Comparison of ENCODE assay signal across 23 mouse cellular contexts in genomic region chr11:44881056-44881683, GRCm38 (mm10).
DNase-seq lines count a peak whose midpoint lies in the region; ATAC-seq lines count a peak whose summit lies in the region.
"Had no signal": no experiment of that assay in that cellular context is flagged by ENCODE, and none has a peak within 500 bp of the region (broad histone marks: within the 10 kb centered on the region; RNA-seq: fewer than 3 reads in every experiment).

No protein-coding gene starts in this region.

- H3K27ac ChIP-seq in forebrain, embryonic 11.5 days (ENCODE audit: low read depth, low read length): no peak overlapping the region
- H3K27ac ChIP-seq: embryonic facial prominence, embryonic 12.5 days; forebrain, embryonic 12.5 days; hindbrain, embryonic 12.5 days had no signal

- H3K4me3 ChIP-seq in forebrain, embryonic 11.5 days (ENCODE audit: low read depth, low read length): no peak overlapping the region
- H3K4me3 ChIP-seq: embryonic facial prominence, embryonic 12.5 days; forebrain, embryonic 12.5 days; heart, embryonic 12.5 days; hindbrain, embryonic 12.5 days had no signal

- H3K9me3 ChIP-seq in forebrain, embryonic 11.5 days (ENCODE audit: control insufficient read depth, low read length): no peaks in the 10 kb centered on the region
- H3K9me3 ChIP-seq: embryonic facial prominence, embryonic 12.5 days; forebrain, embryonic 12.5 days; heart, embryonic 12.5 days; hindbrain, embryonic 12.5 days had no signal

- DNase-seq in heart, adult 11 months: peak; percentile 64
- DNase-seq in heart, postnatal 25 days (ENCODE audit: low spot score): no peak
- peak; percentile 18 to 26 for DNase-seq in spleen, postnatal 36 days (ENCODE audit: low spot score in 2 of 2)
- no peak for DNase-seq in spleen, postnatal 14 days (ENCODE audit: low spot score in 2 of 2)
- DNase-seq in thymus, postnatal 14 days: peak; percentile 19
- DNase-seq in forebrain, embryonic 11.5 days (ENCODE audit: low spot score): no peak
- DNase-seq: adrenal gland, adult 2 months; adrenal gland, postnatal 36 days; cerebellum, adult 11 months; cerebellum, adult 8-10 months; cerebellum, postnatal 14 days; gastrocnemius, postnatal 10 days; heart, postnatal 36 days had no signal

- peak; percentile 85 for ATAC-seq in granulocyte monocyte progenitor cell, adult 5-6 weeks (replicated peaks; ENCODE audit: poor library complexity, severe bottlenecking)
- ATAC-seq in CD4-positive, CD25-positive, alpha-beta regulatory T cell, adult 4 months: no peak
- ATAC-seq in forebrain, embryonic 11.5 days (replicated peaks; ENCODE audit: low FRiP score): no peak
- ATAC-seq: forebrain, embryonic 16.5 days; hindbrain, embryonic 16.5 days; Patski had no signal

- no peak overlapping the region for H3K9ac ChIP-seq in forebrain, embryonic 11.5 days (ENCODE audit: low read length)
- H3K9ac ChIP-seq: embryonic facial prominence, embryonic 12.5 days; forebrain, embryonic 12.5 days; heart, embryonic 12.5 days; hindbrain, embryonic 12.5 days had no signal

- intact Hi-C loops in heart, postnatal 25 days (cut with DNase I): no loop called here

- H3K4me1 ChIP-seq in forebrain, embryonic 11.5 days (replicated peaks; ENCODE audit: control insufficient read depth, insufficient read depth, low read length): peaks cover 3% of the 10 kb centered on the region; the same call in 1 of the 2 replicates
- H3K4me1 ChIP-seq: embryonic facial prominence, embryonic 12.5 days; heart, embryonic 12.5 days; hindbrain, embryonic 12.5 days had no signal

- WGBS in forebrain, embryonic 11.5 days: 74% methylated on average over 9 of the region's 9 CpGs

- no peaks in the 10 kb centered on the region for H3K36me3 ChIP-seq in forebrain, embryonic 11.5 days (ENCODE audit: control insufficient read depth, insufficient read depth, low read length)
- H3K36me3 ChIP-seq: embryonic facial prominence, embryonic 12.5 days; forebrain, embryonic 12.5 days; heart, embryonic 12.5 days had no signal

- no peak overlapping the region for H3K4me2 ChIP-seq in forebrain, embryonic 11.5 days (ENCODE audit: low read depth, low read length, severe bottlenecking)
- H3K4me2 ChIP-seq: embryonic facial prominence, embryonic 12.5 days; forebrain, embryonic 12.5 days; heart, embryonic 12.5 days; hindbrain, embryonic 12.5 days had no signal

- H3K27me3 ChIP-seq in forebrain, embryonic 11.5 days (ENCODE audit: control insufficient read depth, insufficient read depth, low read length): no peaks in the 10 kb centered on the region
- H3K27me3 ChIP-seq: CH12.LX; embryonic facial prominence, embryonic 12.5 days; forebrain, embryonic 12.5 days; heart, embryonic 12.5 days; hindbrain, embryonic 12.5 days; Patski had no signal

Comparison
In these comparisons a context has a peak if more than half of its experiments do, and no peak if none do; other contexts are left out.
1. DNase-seq: peak in heart, adult 11 months (single experiment), spleen, postnatal 36 days (2 of 2) and thymus, postnatal 14 days (single experiment); none in heart, postnatal 25 days (single experiment), spleen, postnatal 14 days (0 of 2) and forebrain, embryonic 11.5 days (single experiment).